9 mouse cellular contexts compared by ENCODE assay signal in the genomic region with DNA sequence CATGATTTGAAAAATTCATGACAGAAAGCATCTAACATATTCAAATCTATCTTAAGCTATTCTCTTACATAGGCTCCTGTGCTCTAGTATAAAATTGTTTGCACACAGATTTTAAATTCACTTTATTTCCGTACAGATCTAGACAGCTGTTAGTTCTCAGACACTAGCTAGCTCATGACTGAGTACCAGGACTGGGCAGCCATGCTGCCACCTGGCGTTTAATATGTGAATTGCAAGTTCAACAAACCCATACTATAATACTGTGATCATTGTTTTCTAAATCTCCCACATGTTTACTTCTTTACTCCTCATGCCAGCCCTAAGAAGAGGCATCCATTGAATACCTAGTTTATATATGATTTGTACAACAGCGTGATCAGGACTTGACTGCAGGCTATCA. TPM values are rescaled to one million over a fixed set of nuclear protein-coding genes. Genes with fewer than 3 reads are reported as not detected.
DNase-seq lines count a peak whose midpoint lies in the region; ATAC-seq lines count a peak whose summit lies in the region.
"Had no signal": no experiment of that assay in that cellular context is flagged by ENCODE, and none has a peak within 500 bp of the region (broad histone marks: within the 10 kb centered on the region; RNA-seq: fewer than 3 reads in every experiment).

No protein-coding gene starts in this region.

- 9% methylated on average over 3 of the region's 3 CpGs for WGBS in heart, embryonic 16.5 days

- H3K27me3 ChIP-seq in heart, embryonic 16.5 days (ENCODE audit: control insufficient read depth, insufficient read depth, low read length) = no peaks in the 10 kb centered on the region
- H3K27me3 ChIP-seq: lung, embryonic 15.5 days had no signal

- peak; percentile 10 to 22 for DNase-seq in cerebellum, adult 18-20 months
- DNase-seq in cerebellum, adult 11-12 months = no peak
- DNase-seq in ES-CJ7 (ENCODE audit: low read depth, low spot score) = peak; percentile 66
- peak; percentile 13 to 58 for DNase-seq in cerebellum, postnatal 25 days
- peak; percentile 45 to 52 for DNase-seq in kidney, postnatal 4 days
- DNase-seq in spleen, postnatal 36 days (ENCODE audit: low spot score in 2 of 2) = peak; percentile 34 to 45

- H3K4me3 ChIP-seq in heart, embryonic 16.5 days (ENCODE audit: low read length) = no peak overlapping the region
- H3K4me3 ChIP-seq: lung, embryonic 15.5 days had no signal

- H3K27ac ChIP-seq in heart, embryonic 16.5 days (ENCODE audit: low read length) = no peak overlapping the region
- H3K27ac ChIP-seq: lung, embryonic 15.5 days had no signal

- no peak overlapping the region for H3K4me2 ChIP-seq in heart, embryonic 16.5 days (ENCODE audit: low read depth, low read length)
- H3K4me2 ChIP-seq: lung, embryonic 15.5 days had no signal

- no peaks in the 10 kb centered on the region for H3K4me1 ChIP-seq in heart, embryonic 16.5 days (ENCODE audit: control insufficient read depth, insufficient read depth, low read length)
- H3K4me1 ChIP-seq: lung, embryonic 15.5 days had no signal

- H3K36me3 ChIP-seq in heart, embryonic 16.5 days (ENCODE audit: control insufficient read depth, insufficient read depth) = no peaks in the 10 kb centered on the region
- H3K36me3 ChIP-seq: lung, embryonic 15.5 days had no signal

- peak; percentile 32; the same call in 1 of the 2 replicates for ATAC-seq in heart, embryonic 16.5 days (replicated peaks; ENCODE audit: extremely low read depth, insufficient read depth, low FRiP score)
- peak; percentile 97 for ATAC-seq in megakaryocyte, adult 5-6 weeks (ENCODE audit: poor library complexity, severe bottlenecking)

- no peaks in the 10 kb centered on the region for H3K9me3 ChIP-seq in heart, embryonic 16.5 days (replicated peaks; ENCODE audit: control insufficient read depth, low read length)
- H3K9me3 ChIP-seq: lung, embryonic 15.5 days had no signal

- no peak overlapping the region for H3K9ac ChIP-seq in heart, embryonic 16.5 days (ENCODE audit: low read length)
- H3K9ac ChIP-seq: lung, embryonic 15.5 days had no signal

RNA-seq across cellular contexts. Expression of a gene that starts 26.9 kb away (rescaled TPM):
- polyA plus RNA-seq in heart, embryonic 16.5 days (2015; fragmentation: Nextera tagmentation; extraction: Ambion mirVana) = 11.5 and 13.5 TPM in 2 replicates
- 90.6 and 116 TPM in 2 replicates for total RNA-seq in megakaryocyte, adult 5-6 weeks (2015)
- 117 and 131 TPM in 2 replicates for total RNA-seq in megakaryocyte, adult 5-6 weeks (2017)
